29 mouse cellular contexts compared by ENCODE assay signal in the genomic region with DNA sequence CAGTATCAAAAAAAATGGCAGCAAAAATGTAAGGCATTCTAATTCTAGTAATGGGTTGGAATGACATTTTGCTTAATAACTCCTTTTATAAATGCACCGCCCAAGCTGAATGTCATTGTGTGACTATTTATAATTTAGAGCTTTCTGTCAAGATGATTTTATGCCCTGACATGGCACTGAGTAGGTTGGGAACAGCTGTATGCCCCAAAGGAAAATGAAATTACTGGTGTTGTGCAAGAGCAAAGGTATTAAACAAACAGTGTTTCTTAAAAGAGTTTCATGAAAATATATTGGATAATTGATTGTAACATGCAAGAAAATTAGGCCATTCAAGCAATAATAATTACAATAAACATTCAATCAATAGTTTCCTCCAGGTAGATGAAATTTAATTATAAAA.
DNase-seq lines count a peak whose midpoint lies in the region; ATAC-seq lines count a peak whose summit lies in the region.
"Had no signal": no experiment of that assay in that cellular context is flagged by ENCODE, and none has a peak within 500 bp of the region (broad histone marks: within the 10 kb centered on the region; RNA-seq: fewer than 3 reads in every experiment).

No protein-coding gene starts in this region.

- DNase-seq in midbrain, embryonic 14.5 days, result peak; percentile 46
- peak; percentile 19 for DNase-seq in fat pad, adult 2 months (ENCODE audit: extremely low read depth, low read depth, low spot score)
- peak; percentile 21 for DNase-seq in retina, embryonic 14.5 days (ENCODE audit: low spot score)
- DNase-seq in embryo, embryonic 10.5 days (ENCODE audit: low spot score), result no peak
- no peak for DNase-seq in lung, adult 18-20 months
- DNase-seq: adrenal gland, adult 8-10 months; adrenal gland, postnatal 25 days; cerebellum, adult 18-20 months; cerebellum, adult 9-10 months; cerebellum, postnatal 14 days; embryo, embryonic 11 days; gastrocnemius, postnatal 10 days; gastrocnemius, postnatal 36 days; heart, adult 11 months; heart, postnatal 10 days; heart, postnatal 36 days had no signal

- no peaks in the 10 kb centered on the region for H3K9me3 ChIP-seq in midbrain, embryonic 14.5 days (ENCODE audit: control insufficient read depth, low read length)
- no peaks in the 10 kb centered on the region for H3K9me3 ChIP-seq in midbrain, embryonic 15.5 days
- H3K9me3 ChIP-seq: embryonic facial prominence, embryonic 10.5 days; embryonic facial prominence, embryonic 13.5 days; forebrain, embryonic 10.5 days; forebrain, embryonic 13.5 days; heart, embryonic 12.5 days; heart, embryonic 15.5 days; hindbrain, embryonic 10.5 days; hindbrain, embryonic 13.5 days had no signal

- no peak overlapping the region for H3K4me3 ChIP-seq in midbrain, embryonic 14.5 days (replicated peaks; ENCODE audit: low read depth, low read length)
- H3K4me3 ChIP-seq in midbrain, embryonic 15.5 days, result no peak overlapping the region
- H3K4me3 ChIP-seq: embryonic facial prominence, embryonic 10.5 days; embryonic facial prominence, embryonic 13.5 days; erythroblast, embryonic 14.5 days; forebrain, embryonic 10.5 days; forebrain, embryonic 13.5 days; heart, embryonic 12.5 days; heart, embryonic 15.5 days; hindbrain, embryonic 10.5 days; hindbrain, embryonic 13.5 days had no signal

- no peak overlapping the region for H3K4me2 ChIP-seq in midbrain, embryonic 14.5 days (ENCODE audit: low read length)
- H3K4me2 ChIP-seq in midbrain, embryonic 15.5 days, result no peak overlapping the region
- H3K4me2 ChIP-seq: embryonic facial prominence, embryonic 13.5 days; forebrain, embryonic 13.5 days; heart, embryonic 12.5 days; heart, embryonic 15.5 days; hindbrain, embryonic 13.5 days had no signal

- WGBS in midbrain, embryonic 14.5 days, result 31% methylated on average over 1 of the region's 1 CpGs
- WGBS in midbrain, embryonic 15.5 days, result 54% methylated on average over 1 of the region's 1 CpGs

- no peak overlapping the region for H3K27ac ChIP-seq in midbrain, embryonic 14.5 days (replicated peaks; ENCODE audit: low read depth, low read length)
- no peak overlapping the region for H3K27ac ChIP-seq in midbrain, embryonic 15.5 days
- H3K27ac ChIP-seq: embryonic facial prominence, embryonic 10.5 days; embryonic facial prominence, embryonic 13.5 days; forebrain, embryonic 10.5 days; forebrain, embryonic 13.5 days; heart, embryonic 15.5 days; hindbrain, embryonic 10.5 days; hindbrain, embryonic 13.5 days had no signal

- H3K9ac ChIP-seq in midbrain, embryonic 14.5 days (replicated peaks; ENCODE audit: low read length), result no peak overlapping the region
- no peak overlapping the region for H3K9ac ChIP-seq in midbrain, embryonic 15.5 days
- H3K9ac ChIP-seq: embryonic facial prominence, embryonic 13.5 days; forebrain, embryonic 13.5 days; heart, embryonic 12.5 days; heart, embryonic 15.5 days; hindbrain, embryonic 13.5 days had no signal

- H3K4me1 ChIP-seq in midbrain, embryonic 14.5 days (ENCODE audit: control insufficient read depth, insufficient read depth, low read length), result peaks cover 5% of the 10 kb centered on the region; the same call in 1 of the 2 replicates
- no peaks in the 10 kb centered on the region for H3K4me1 ChIP-seq in midbrain, embryonic 15.5 days
- H3K4me1 ChIP-seq: forebrain, embryonic 13.5 days; heart, embryonic 12.5 days; heart, embryonic 15.5 days; hindbrain, embryonic 10.5 days; hindbrain, embryonic 13.5 days had no signal

- no peaks in the 10 kb centered on the region for H3K36me3 ChIP-seq in midbrain, embryonic 14.5 days (ENCODE audit: control insufficient read depth, insufficient read depth, low read length)
- H3K36me3 ChIP-seq in midbrain, embryonic 15.5 days (replicated peaks), result no peaks in the 10 kb centered on the region
- H3K36me3 ChIP-seq: embryonic facial prominence, embryonic 10.5 days; embryonic facial prominence, embryonic 13.5 days; forebrain, embryonic 10.5 days; heart, embryonic 12.5 days; heart, embryonic 15.5 days; hindbrain, embryonic 10.5 days; hindbrain, embryonic 13.5 days had no signal

- H3K27me3 ChIP-seq in midbrain, embryonic 14.5 days (ENCODE audit: control insufficient read depth, insufficient read depth, low read length), result no peaks in the 10 kb centered on the region
- H3K27me3 ChIP-seq in midbrain, embryonic 15.5 days (replicated peaks), result no peaks in the 10 kb centered on the region
- H3K27me3 ChIP-seq: embryonic facial prominence, embryonic 13.5 days; forebrain, embryonic 13.5 days; heart, embryonic 12.5 days; heart, embryonic 15.5 days; hindbrain, embryonic 13.5 days had no signal

- peak; percentile 57; the same call in 1 of the 2 replicates for ATAC-seq in midbrain, embryonic 14.5 days (ENCODE audit: low FRiP score, low TSS enrichment)
- ATAC-seq in midbrain, embryonic 15.5 days (replicated peaks), result no peak
- ATAC-seq: activated CD4-positive, CD25-positive, alpha-beta regulatory T cell, adult 4 months; forebrain, embryonic 13.5 days; forebrain, embryonic 16.5 days; hindbrain, embryonic 16.5 days had no signal

Comparison
In these comparisons a context has a peak if more than half of its experiments do, and no peak if none do; other contexts are left out.
1. DNase-seq: peak in midbrain, embryonic 14.5 days (single experiment), fat pad, adult 2 months (single experiment) and retina, embryonic 14.5 days (single experiment); none in embryo, embryonic 10.5 days (single experiment) and lung, adult 18-20 months (0 of 2).